Mouse (Mus musculus): ENCODE results near the gene Tgfbr3l.

- TF ChIP-seq POLR2A (IDR thresholded peaks at IDR 0.05; ENCODE audit: low read depth, low read length): no peak
- TF ChIP-seq CTCF (IDR thresholded peaks at IDR 0.05; ENCODE audit: extremely low read depth, insufficient read depth, insufficient read length, insufficient replicate concordance): no peak
Observed at GRCm38 (mm10) chr8:4213210-4214005, 34.6 kb upstream of the Tgfbr3l start.

Data from spleen, adult 2 months (tissue).